Mouse (Mus musculus): ENCODE results near the gene 2210016L21Rik. TPM values are rescaled to one million over a fixed set of nuclear protein-coding genes. Genes with fewer than 3 reads are reported as not detected.

The 2210016L21Rik gene
- polyA plus RNA-seq, 1 experiment from 2014 or later = 107 TPM

DNA sequence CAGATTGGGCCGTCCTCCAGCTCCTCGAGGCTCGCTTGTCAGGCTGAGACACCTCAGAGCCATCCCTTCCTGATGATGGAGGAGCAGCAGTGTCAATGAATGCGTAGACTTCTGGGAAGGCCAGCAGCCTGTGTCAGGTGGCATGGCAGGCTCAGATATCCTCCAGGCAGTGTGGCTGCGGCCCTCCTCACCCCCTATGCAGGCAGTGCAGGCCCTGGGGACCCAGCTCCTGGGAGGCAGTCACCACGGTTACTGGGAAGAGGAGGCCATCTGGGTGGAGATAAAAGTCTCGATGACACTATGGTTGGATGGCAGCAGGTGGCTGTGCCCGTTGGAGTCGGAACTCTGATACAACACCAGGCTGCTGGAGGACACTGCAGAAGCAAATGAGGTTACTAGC lies 7.9 kb downstream of the 2210016L21Rik start:
- Histone ChIP-seq H3K27me3 (no peaks in the 10 kb centered on the region), H3K9me3 (no peaks in the 10 kb centered on the region), H3K4me3 (no peak overlapping the region), H3K4me2 (no peak overlapping the region), H3K4me1 (replicated peaks) (peaks cover 18% of the 10 kb centered on the region), H3K27ac (0 out of 2 replicates have a peak overlapping the region, but pooled peaks have one; percentile 36), H3K36me3 (peaks cover 49% of the 10 kb centered on the region), H3K9ac (no peak overlapping the region)
- ATAC-seq (ENCODE audit: low FRiP score) = no peak
- 73% methylated on average over 9 of the region's 9 CpGs for WGBS

DNA sequence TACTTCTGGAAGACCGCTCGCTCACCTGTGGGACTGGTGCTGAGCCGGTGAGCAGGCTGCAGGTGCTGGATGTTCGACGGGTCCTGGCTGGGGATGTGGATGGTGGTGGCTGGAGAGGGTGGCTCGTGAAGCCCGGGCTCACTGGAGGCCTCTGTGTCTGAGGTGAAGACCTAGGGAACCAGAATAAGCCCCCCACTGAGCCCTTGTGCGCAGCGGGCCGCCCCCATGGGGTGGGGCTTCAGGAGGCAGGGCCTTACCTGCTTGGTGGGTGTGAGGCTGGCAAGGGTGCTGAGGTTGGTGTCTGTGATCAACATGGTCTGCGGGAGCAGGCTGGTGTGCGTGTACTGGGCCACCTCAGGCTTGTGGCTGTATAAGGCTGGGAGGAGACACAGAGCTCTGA lies 8.7 kb downstream of the 2210016L21Rik start:
- no peaks in the 10 kb centered on the region for H3K9me3 ChIP-seq
- WGBS = 68% methylated on average over 12 of the region's 12 CpGs
- H3K27ac ChIP-seq = no peak overlapping the region
- no peak overlapping the region for H3K4me2 ChIP-seq
- H3K36me3 ChIP-seq = peaks cover 47% of the 10 kb centered on the region
- H3K4me1 ChIP-seq (replicated peaks) = peaks cover 18% of the 10 kb centered on the region
- H3K9ac ChIP-seq = no peak overlapping the region
- H3K4me3 ChIP-seq = no peak overlapping the region
- ATAC-seq (ENCODE audit: low FRiP score) = no peak
- no peaks in the 10 kb centered on the region for H3K27me3 ChIP-seq

DNA sequence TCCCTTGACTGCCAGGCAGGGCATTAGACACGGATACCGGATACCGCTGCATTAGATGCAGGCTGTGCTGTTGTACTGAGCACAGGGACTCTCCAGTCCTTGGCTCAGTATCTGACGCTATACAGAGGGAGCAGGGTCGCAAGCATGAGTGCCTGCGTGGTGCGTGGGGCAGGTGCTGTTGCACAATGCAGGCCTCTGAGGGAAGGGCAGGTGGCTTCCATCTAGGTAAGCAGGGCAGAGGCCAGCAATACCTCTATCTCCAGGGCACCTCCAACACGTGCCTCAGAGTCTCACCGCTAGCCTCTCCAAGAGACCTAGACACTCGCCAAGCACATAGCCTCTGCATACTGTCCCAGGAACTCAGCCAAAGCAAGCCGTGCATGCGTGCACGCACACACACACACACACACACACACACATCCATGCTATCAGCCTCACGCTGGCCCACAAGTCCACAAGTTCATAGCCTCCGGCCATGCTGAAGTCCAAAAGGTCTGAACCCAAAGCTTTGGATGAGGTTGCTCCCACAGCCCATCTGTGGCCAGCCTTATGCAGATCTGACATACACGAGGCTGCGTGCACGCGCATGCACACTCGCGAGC lies 9.4 kb downstream of the 2210016L21Rik start:
- Histone ChIP-seq H3K4me3 (no peak overlapping the region), H3K36me3 (peaks cover 40% of the 10 kb centered on the region), H3K4me1 (replicated peaks) (peaks cover 18% of the 10 kb centered on the region), H3K27me3 (no peaks in the 10 kb centered on the region), H3K27ac (no peak overlapping the region), H3K4me2 (no peak overlapping the region), H3K9me3 (no peaks in the 10 kb centered on the region), H3K9ac (no peak overlapping the region)
- no peak for ATAC-seq (ENCODE audit: low FRiP score)
- 80% methylated on average over 21 of the region's 21 CpGs for WGBS

DNA sequence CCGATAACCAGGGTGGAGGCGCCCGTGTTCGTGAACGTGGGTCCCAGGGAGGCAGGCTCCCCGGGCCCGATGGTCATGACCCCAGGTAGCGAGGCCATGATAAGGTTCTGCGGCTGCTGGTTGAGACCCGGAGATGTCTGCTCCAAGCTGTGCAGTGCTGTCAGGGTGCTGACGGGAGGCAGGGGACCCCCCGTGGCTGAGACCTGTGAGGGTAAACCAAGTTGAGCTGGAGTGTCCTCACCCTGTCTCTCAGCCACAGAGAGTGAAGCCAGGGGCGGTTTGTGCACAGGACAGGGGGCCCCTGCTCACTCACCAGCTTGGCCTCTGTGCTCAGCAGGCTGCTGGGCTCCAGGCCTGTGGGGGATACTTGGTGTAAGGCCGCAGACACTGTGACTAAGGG lies 11.4 kb downstream of the 2210016L21Rik start:
- Histone ChIP-seq H3K4me3 (no peak overlapping the region), H3K27me3 (no peaks in the 10 kb centered on the region), H3K9me3 (no peaks in the 10 kb centered on the region), H3K27ac (no peak overlapping the region), H3K4me1 (replicated peaks) (peaks cover 17% of the 10 kb centered on the region), H3K4me2 (no peak overlapping the region), H3K36me3 (peaks cover 21% of the 10 kb centered on the region), H3K9ac (no peak overlapping the region)
- WGBS = 89% methylated on average over 14 of the region's 14 CpGs
- ATAC-seq (ENCODE audit: low FRiP score) = no peak

DNA sequence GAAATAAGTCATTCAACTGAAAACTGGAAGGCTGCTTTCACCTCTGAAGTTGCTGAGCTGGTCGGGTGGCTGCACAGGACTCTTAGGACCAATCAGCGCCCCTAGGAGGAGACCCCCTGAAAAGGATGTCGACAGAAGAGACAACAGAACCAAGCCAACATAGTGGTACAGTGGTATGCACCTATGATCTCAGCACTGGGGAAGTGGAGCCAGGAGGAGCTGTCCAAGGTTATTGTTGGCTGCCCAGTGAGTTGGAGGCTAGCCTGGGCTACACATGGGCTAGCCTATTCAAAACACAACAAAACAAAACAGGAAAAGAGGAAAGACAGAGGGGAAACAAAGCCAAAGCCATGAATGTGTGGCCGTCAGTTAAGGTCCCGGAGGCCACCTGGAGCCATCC lies 16.1 kb downstream of the 2210016L21Rik start:
- H3K4me2 ChIP-seq = no peak overlapping the region
- H3K9ac ChIP-seq = no peak overlapping the region
- no peak for ATAC-seq (ENCODE audit: low FRiP score)
- no peaks in the 10 kb centered on the region for H3K36me3 ChIP-seq
- H3K4me1 ChIP-seq (replicated peaks) = peaks cover 8% of the 10 kb centered on the region
- H3K9me3 ChIP-seq = 0 out of 2 replicates have a peak, but pooled peaks cover 7% of the 10 kb centered on the region
- H3K27me3 ChIP-seq = no peaks in the 10 kb centered on the region
- no peak overlapping the region for H3K4me3 ChIP-seq
- H3K27ac ChIP-seq = no peak overlapping the region
- 83% methylated on average over 5 of the region's 5 CpGs for WGBS

DNA sequence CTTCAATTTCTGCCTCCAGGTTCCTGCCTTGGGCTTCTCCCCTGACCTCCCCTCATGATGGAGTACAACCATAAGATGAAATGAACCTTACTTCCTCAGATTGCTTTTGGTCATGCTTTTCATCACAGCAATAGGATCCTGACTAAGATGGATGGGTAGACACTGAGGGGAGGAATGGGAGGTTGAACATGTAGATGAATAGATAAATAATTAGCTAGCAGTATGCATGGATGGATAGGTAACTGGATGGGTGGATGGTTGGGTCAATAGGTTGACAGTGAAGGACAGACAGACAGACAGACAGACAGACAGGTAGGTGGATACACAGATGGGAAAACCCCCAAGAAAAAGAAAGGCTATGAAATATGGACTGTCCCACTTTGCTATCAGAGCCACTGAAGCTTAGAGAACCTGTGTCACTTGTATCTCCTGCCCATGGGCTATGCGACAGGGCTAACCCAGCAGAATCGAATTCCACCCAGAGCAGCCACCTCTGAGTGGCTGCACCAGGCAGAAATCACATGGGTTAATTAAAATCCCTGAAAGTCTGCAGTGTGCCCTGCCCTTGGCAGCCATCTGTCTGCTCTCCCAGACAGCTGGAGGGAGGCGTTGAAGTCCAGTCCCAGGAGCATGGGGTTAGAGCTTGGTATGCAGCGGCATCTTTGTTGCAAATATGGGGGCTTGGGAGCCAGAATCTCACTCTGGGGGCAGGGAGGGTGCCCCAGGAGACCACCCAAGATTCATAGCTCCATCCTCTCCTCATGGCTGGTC lies 19.8 kb downstream of the 2210016L21Rik start:
- Histone ChIP-seq H3K4me2 (no peak overlapping the region), H3K9me3 (0 out of 2 replicates have a peak, but pooled peaks cover 7% of the 10 kb centered on the region), H3K36me3 (no peaks in the 10 kb centered on the region), H3K4me3 (no peak overlapping the region), H3K9ac (no peak overlapping the region), H3K27ac (0 out of 2 replicates have a peak overlapping the region, but pooled peaks have one; percentile 8), H3K4me1 (replicated peaks) (peaks cover 8% of the 10 kb centered on the region), H3K27me3 (0 out of 2 replicates have a peak, but pooled peaks cover 7% of the 10 kb centered on the region)
- WGBS = 31% methylated on average over 4 of the region's 4 CpGs
- ATAC-seq (ENCODE audit: low FRiP score) = no peak

DNA sequence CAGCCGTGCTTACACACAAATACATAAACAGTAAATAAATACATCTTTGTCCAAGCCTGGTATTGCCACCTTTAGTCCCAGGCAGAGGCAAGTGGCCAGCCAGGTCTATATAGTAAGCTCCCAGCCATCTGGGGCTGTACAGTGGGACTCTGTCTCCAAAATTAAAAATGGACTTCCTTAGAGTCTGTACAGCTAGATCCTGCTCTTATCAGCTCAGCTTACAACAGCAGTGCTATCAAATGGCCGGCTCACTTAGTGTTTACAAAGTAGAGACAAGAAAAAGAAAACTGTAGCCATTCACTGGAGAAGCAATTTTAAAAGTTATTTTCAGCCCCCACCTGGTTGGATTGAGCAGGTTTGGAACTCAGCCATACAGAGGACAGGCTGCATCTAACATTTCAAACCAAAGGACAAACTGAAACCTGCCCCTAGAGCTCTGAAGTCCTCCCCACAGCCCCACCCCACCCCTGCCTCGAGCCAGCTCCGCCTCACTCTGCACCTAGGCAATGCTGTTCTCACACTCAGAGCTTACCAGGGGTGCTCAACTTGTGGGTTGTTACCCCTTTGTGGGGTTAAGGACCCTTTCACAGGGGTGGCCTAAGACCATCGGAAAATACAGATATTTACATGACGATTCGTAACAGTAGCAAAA lies 22.5 kb downstream of the 2210016L21Rik start:
- H3K36me3 ChIP-seq = no peaks in the 10 kb centered on the region
- no peak overlapping the region for H3K4me2 ChIP-seq
- H3K4me1 ChIP-seq (replicated peaks) = peaks cover 12% of the 10 kb centered on the region
- no peak overlapping the region for H3K27ac ChIP-seq
- H3K4me3 ChIP-seq = no peak overlapping the region
- no peak for ATAC-seq (ENCODE audit: low FRiP score)
- WGBS = 76% methylated on average over 7 of the region's 7 CpGs
- no peak overlapping the region for H3K9ac ChIP-seq
- H3K9me3 ChIP-seq = 0 out of 2 replicates have a peak, but pooled peaks cover under 1% of the 10 kb centered on the region
- H3K27me3 ChIP-seq = peaks cover 29% of the 10 kb centered on the region

DNA sequence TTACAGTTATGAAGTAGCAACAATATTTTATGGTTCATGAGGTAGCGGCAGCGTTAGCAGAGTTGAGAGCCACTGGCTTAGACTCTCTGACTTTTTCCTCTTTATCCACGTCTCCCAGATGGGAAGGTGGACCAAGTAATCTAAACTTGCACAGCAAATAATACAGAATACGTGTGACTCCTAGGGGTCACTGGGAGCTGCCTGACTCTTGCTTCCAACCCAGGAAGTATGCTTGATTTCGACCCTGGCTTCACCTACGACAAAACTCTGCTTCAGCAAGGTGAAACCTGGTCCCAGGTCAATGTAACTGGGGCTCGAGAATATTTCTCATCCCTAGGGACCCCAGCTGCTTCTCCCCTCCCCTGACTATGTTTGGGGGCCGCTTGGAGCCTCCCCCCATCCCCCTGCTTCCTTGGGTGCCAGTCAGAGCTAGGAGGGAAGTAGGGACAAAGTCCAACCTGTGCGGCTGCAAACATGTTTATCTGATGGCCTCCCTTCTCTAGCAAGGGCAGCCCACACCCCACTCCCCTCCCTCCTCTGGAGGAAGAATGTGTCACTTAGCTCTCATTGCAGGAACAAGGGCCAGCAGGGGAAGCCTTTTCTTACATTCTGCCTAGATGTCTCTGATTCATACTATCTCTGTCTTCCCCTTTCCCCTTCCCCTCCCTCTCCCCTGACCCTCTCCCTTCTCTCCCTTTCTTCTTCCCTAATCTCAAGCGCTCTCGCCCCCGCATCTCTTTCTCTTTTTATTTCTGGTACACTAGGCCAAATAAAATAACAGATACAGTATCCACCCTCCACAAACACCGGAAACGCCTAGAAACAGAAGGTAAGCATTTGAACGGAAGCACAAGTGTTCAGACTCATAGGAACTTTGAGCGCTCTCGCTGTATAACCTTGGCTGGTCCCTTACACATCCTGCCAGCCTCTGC lies 23.3 kb downstream of the 2210016L21Rik start:
- peaks cover 12% of the 10 kb centered on the region for H3K4me1 ChIP-seq (replicated peaks)
- H3K27ac ChIP-seq = no peak overlapping the region
- ATAC-seq (ENCODE audit: low FRiP score) = no peak
- WGBS = 71% methylated on average over 17 of the region's 17 CpGs
- H3K4me2 ChIP-seq = no peak overlapping the region
- no peak overlapping the region for H3K9ac ChIP-seq
- H3K36me3 ChIP-seq = no peaks in the 10 kb centered on the region
- H3K27me3 ChIP-seq = peaks cover 37% of the 10 kb centered on the region
- no peak overlapping the region for H3K4me3 ChIP-seq
- no peaks in the 10 kb centered on the region for H3K9me3 ChIP-seq

DNA sequence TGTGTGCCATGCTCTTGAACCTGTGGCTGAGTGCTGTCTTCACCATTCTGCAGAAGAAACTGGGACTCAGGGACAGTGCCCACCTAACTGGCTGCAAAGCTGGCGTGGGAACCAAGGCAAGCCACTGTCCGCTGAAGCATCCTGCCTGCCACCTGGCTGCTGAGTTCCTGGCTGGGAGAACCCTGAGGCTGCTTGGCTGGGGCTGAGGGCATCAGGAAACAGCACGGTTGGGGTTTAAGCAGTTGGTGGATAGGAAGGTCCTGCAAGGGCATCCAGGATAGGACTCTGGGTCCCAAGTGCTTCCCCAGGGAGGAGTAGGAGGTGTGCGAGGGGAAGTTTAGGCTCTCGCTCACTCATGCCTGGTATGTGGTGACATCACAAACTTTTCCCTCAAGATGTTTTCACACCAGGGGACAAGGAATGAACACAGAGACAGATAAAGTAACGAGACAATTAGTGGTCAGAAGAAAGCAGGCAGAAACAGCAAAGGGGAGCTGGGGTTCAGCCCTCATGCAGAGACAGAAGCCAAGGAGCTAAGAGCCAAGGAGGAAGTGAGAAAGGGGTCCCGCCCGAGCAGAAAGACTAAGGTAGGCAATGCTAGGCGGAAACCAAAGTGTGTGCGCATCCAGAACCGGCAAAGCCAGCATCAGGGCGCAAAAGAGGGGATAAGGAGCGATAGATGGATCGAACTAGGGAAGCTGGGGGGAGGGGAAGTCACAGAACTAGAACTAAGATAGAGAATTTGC lies 25.7 kb downstream of the 2210016L21Rik start:
- WGBS = 39% methylated on average over 14 of the region's 14 CpGs
- no peak overlapping the region for H3K4me2 ChIP-seq

DNA sequence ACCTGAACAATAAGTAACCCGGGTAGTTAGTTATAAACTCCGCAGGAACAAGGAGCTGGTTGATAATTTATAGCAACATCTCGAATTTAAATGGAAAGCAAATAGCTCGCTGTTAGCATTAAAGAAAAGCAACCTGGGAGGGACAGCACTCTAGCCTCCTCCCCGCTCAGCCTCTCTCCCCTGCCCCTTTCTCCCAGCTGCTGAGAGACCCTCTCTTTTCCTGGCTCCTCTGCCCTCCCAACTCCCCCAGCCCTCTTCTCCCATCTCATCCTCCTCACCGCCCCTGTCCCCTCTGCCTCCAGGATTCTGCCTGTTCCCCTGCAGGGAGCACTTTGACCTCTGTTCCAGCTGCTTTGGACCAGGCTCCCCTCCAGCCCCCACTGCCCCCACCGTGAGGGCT lies 26.7 kb downstream of the 2210016L21Rik start:
- 12% methylated on average over 7 of the region's 7 CpGs for WGBS
- Histone ChIP-seq H3K4me3 (no peak overlapping the region), H3K36me3 (no peaks in the 10 kb centered on the region), H3K27me3 (peaks cover 43% of the 10 kb centered on the region), H3K27ac (no peak overlapping the region), H3K9me3 (no peaks in the 10 kb centered on the region), H3K4me2 (no peak overlapping the region), H3K9ac (no peak overlapping the region), H3K4me1 (replicated peaks) (peaks cover 4% of the 10 kb centered on the region; the same call in 1 of the 2 replicates)
- no peak for ATAC-seq (ENCODE audit: low FRiP score)

More for the DNA sequence above, 25.7 kb downstream of the 2210016L21Rik start:
- peaks cover 43% of the 10 kb centered on the region for H3K27me3 ChIP-seq
- no peak for ATAC-seq (ENCODE audit: low FRiP score)
- H3K9me3 ChIP-seq = no peaks in the 10 kb centered on the region
- no peak overlapping the region for H3K27ac ChIP-seq
- no peak overlapping the region for H3K9ac ChIP-seq
- peaks cover 4% of the 10 kb centered on the region; the same call in 1 of the 2 replicates for H3K4me1 ChIP-seq (replicated peaks)
- H3K4me3 ChIP-seq = no peak overlapping the region
- no peaks in the 10 kb centered on the region for H3K36me3 ChIP-seq

DNA sequence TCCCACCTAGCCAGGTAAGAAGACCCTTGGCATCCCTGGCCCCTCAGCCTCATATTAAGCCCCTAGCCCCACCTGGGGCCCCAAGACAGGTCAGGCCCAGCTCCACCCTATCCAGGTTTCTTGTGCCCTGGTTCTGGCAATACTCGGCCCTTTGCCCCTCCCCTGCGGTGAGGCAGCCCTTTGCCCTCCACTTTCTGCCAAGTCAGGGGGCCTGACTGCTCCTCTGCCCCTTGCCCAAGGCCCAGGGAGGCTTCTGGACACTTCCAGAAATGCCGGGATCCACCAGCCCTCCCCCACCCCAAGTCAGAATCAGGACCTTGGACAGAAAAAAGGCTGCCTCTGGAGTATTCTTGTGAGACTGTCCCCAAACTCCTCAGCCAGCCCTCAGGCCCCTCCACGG lies 27.1 kb downstream of the 2210016L21Rik start:
- Histone ChIP-seq H3K4me1 (replicated peaks) (peaks cover 4% of the 10 kb centered on the region; the same call in 1 of the 2 replicates), H3K27ac (no peak overlapping the region), H3K9ac (no peak overlapping the region), H3K4me2 (no peak overlapping the region), H3K4me3 (no peak overlapping the region), H3K36me3 (no peaks in the 10 kb centered on the region), H3K9me3 (no peaks in the 10 kb centered on the region), H3K27me3 (peaks cover 43% of the 10 kb centered on the region)
- WGBS = 18% methylated on average over 4 of the region's 4 CpGs
- ATAC-seq (ENCODE audit: low FRiP score) = no peak

Data from hindbrain, embryonic 13.5 days (tissue).